Mouse (Mus musculus) brain, embryonic 14.5 days (tissue): ENCODE measurements around the gene Rhox3h.
"Not testable (repeated sequence)": the region's sequence is repeated elsewhere in the genome, so short reads cannot be mapped to it uniquely, and the experiment has no call there.

Experiments used
- CTCF ChIP-seq: fragments of 200-500 bp; IDR thresholded peaks from 2 replicates; pipeline ENCODE4 v1.5.1; 2012; ENCODE audit warnings: inconsistent platforms, mild to moderate bottlenecking, moderate library complexity, borderline replicate concordance; ENCODE audit not compliant: insufficient read depth, insufficient read length; ENCODE audit errors: extremely low read depth
- POLR2A ChIP-seq: fragments of 200-500 bp; IDR thresholded peaks from 2 replicates; pipeline ENCODE4 v1.6.1; 2012; ENCODE audit warnings: mild to moderate bottlenecking, inconsistent platforms, borderline replicate concordance; ENCODE audit not compliant: poor library complexity, insufficient read depth, insufficient read length, severe bottlenecking; ENCODE audit errors: extremely low read depth

DNA sequence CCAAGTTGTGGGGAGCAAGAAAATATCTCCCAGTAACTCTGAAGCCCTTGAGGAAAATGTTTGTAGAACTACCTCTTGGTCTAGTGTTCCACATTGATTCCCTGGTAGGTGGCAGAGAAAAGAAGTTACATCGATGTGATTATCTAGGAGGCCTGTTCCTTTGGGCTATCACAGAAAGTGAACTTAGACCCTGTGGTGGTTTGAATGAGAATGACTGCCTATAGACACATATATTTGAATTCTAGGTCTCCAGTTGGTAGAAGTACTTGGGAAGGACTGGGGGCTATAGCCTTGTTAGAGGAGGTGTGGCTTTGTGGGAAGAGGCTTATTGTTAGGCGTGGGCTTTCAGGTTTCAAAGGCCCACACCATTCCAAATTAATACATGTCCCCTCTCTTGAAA is 40.1 kb downstream of the Rhox3h start, which contains the start of gene Rhox3g:
- TF ChIP-seq CTCF, POLR2A: not testable (repeated sequence)
